Mouse (Mus musculus) gonadal fat pad, adult 2 months (tissue): ENCODE results near the gene Pigl. TPM values are rescaled to one million over a fixed set of nuclear protein-coding genes. Genes with fewer than 3 reads are reported as not detected.
"Not testable (repeated sequence)": the region's sequence is repeated elsewhere in the genome, so short reads cannot be mapped to it uniquely, and the experiment has no call there.

ENCODE experiments used
- DNase-seq: peaks from one replicate; pipeline ENCODE4 v3.0.0-alpha.2; 2012; ENCODE audit warnings: low read depth
- polyA plus RNA-seq: library from polyadenylated mRNA; depleted of rRNA; stranded (reverse); fragments of >200 nt; gene quantifications from 2 replicates; pipeline ENCODE4 v1.2.3, GENCODE M21; 2012; rRNA removed

Gene Pigl
- 8.5 and 10.0 TPM in 2 replicates for polyA plus RNA-seq

- no peak for DNase-seq
Observed at GRCm38 (mm10) chr11:62458276-62458724, at the start of gene Pigl, which contains the start of gene Ncor1. TSS of gene Pigl (plus strand) at chr11:62458460. TSS of gene Ncor1 (minus strand) at chr11:62458541.

- DNase-seq, result no peak
Observed at GRCm38 (mm10) chr11:62408848-62409247, 49.4 kb upstream of the Pigl start.

GRCm38 (mm10) chr11:62409611-62410010 is 48.6 kb upstream of the Pigl start:
- DNase-seq, result no peak

GRCm38 (mm10) chr11:62415026-62415425 is 43.2 kb upstream of the Pigl start:
- DNase-seq, result no peak

GRCm38 (mm10) chr11:62424525-62424924 is 33.7 kb upstream of the Pigl start:
- DNase-seq, result no peak

GRCm38 (mm10) chr11:62426266-62426665 is 32.0 kb upstream of the Pigl start:
- no peak for DNase-seq

- DNase-seq, result no peak
Observed at GRCm38 (mm10) chr11:62427105-62427504, 31.2 kb upstream of the Pigl start.

- DNase-seq, result no peak
Observed at GRCm38 (mm10) chr11:62432211-62432610, 26.0 kb upstream of the Pigl start.

- DNase-seq, result no peak
Observed at GRCm38 (mm10) chr11:62440670-62441315, 17.5 kb upstream of the Pigl start.

- DNase-seq, result no peak
Observed at GRCm38 (mm10) chr11:62445799-62446198, 12.5 kb upstream of the Pigl start.

GRCm38 (mm10) chr11:62448971-62449370 is 9.3 kb upstream of the Pigl start:
- no peak for DNase-seq

- no peak for DNase-seq
Observed at GRCm38 (mm10) chr11:62455193-62455592, 3.1 kb upstream of the Pigl start.

GRCm38 (mm10) chr11:62456021-62456482 is 2.2 kb upstream of the Pigl start:
- DNase-seq, result no peak

- no peak for DNase-seq
Observed at GRCm38 (mm10) chr11:62456483-62457172, 1.6 kb upstream of the Pigl start.

- no peak for DNase-seq
Observed at GRCm38 (mm10) chr11:62457241-62457890, 894 bp upstream of the Pigl start.

GRCm38 (mm10) chr11:62457891-62458270 is 379 bp upstream of the Pigl start:
- DNase-seq, result no peak

- no peak for DNase-seq
Observed at GRCm38 (mm10) chr11:62458780-62459179, 520 bp downstream of the Pigl start.

GRCm38 (mm10) chr11:62462529-62462928 is 4.3 kb downstream of the Pigl start:
- not testable (repeated sequence) for DNase-seq

- no peak for DNase-seq
Observed at GRCm38 (mm10) chr11:62463225-62463915, 5.1 kb downstream of the Pigl start.

- no peak for DNase-seq
Observed at GRCm38 (mm10) chr11:62464696-62465095, 6.4 kb downstream of the Pigl start.

GRCm38 (mm10) chr11:62465849-62466248 is 7.6 kb downstream of the Pigl start:
- no peak for DNase-seq

GRCm38 (mm10) chr11:62466546-62466945 is 8.3 kb downstream of the Pigl start:
- no peak for DNase-seq
